Mouse (Mus musculus): ENCODE results near the gene Olfr772.
"Not testable (repeated sequence)": the region's sequence is repeated elsewhere in the genome, so short reads cannot be mapped to it uniquely, and the experiment has no call there.

Gene Olfr772

GRCm38 (mm10) chr10:129177821-129178220 is at the start of gene Olfr772:
Gene Olfr772 (minus strand): TSS chr10:129177921.
- DNase-seq (ENCODE audit: low spot score in 2 of 2) = not testable (repeated sequence)

- not testable (repeated sequence) for DNase-seq (ENCODE audit: low spot score in 2 of 2)
These were observed 9.6 kb upstream of the Olfr772 start, which contains the start of gene Olfr773 for GRCm38 (mm10) chr10:129187319-129187718. Gene Olfr773 (minus strand): TSS chr10:129187419.

GRCm38 (mm10) chr10:129164651-129165050 is 13.1 kb downstream of the Olfr772 start, which contains the start of gene Olfr771:
Gene Olfr771 (minus strand): TSS chr10:129164751.
- no peak for DNase-seq (ENCODE audit: low spot score in 2 of 2)

- DNase-seq (ENCODE audit: low spot score in 2 of 2) = no peak
These were observed 38.8 kb downstream of the Olfr772 start, which contains the start of gene Olfr770 for GRCm38 (mm10) chr10:129138898-129139297. Gene Olfr770 (minus strand): TSS chr10:129138998.

Measured in cerebellum, postnatal 4 days (tissue).